Mouse (Mus musculus): ENCODE measurements around the gene Sorcs3. TPM values are rescaled to one million over a fixed set of nuclear protein-coding genes. Genes with fewer than 3 reads are reported as not detected.

The Sorcs3 gene
- polyA plus RNA-seq (2015; fragmentation: Nextera tagmentation; extraction: Ambion mirVana) = 0.06 TPM in 1 of 2 replicates, not detected in the other

DNA sequence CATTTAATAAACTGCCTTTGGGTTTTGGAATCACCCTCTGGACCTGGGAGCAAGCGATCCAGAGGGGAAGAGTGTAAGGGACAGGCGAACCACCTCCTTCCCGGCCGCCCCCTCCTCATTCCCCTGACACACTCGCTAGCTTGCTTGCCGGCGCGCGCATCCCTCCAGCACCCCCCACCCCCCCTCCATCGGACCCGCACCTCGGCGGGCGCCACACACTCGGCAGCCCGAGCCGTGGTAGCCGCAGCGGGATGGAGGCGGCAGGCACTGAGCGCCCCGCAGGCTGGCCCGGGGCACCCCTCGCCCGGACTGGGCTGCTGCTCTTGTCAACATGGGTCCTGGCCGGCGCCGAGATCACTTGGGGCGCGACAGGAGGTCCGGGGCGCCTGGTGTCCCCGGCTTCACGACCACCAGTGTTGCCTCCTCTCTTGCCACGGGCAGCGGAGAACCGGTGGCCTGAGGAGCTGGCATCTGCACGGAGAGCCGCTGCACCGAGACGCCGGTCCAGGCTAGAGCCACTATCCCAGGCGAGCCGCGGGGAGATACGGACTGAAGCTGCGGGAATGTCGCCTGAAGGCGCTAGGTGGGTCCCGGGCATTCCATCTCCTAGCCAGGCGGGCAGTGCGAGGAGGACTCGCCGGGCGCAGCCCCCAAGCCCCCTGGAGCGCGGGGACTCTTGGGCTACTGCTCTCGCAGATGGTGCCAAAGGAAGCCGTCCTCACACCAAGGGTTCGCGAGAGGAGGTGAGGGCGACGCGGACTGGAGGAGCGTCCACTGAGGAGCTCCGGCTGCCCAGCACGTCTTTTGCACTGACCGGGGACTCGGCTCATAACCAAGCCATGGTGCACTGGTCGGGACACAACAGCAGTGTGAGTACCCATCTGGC lies at the start of gene Sorcs3:
TSS of gene Sorcs3 (plus strand) at position 97 of the 886 bp plus-strand sequence.
- 3% methylated on average over 64 of the region's 70 CpGs for WGBS (ENCODE audit: insufficient replicate concordance)
- peaks cover 38% of the 10 kb centered on the region for H3K27me3 ChIP-seq (ENCODE audit: insufficient read depth, low read length)

GRCm38 (mm10) chr19:48165341-48165740 lies 40.5 kb upstream of the Sorcs3 start:
- no peak overlapping the region for H3K4me3 ChIP-seq (ENCODE audit: low read depth, low read length)
- 72% methylated on average over 3 of the region's 3 CpGs for WGBS (ENCODE audit: insufficient replicate concordance)
- H3K36me3 ChIP-seq (replicated peaks; ENCODE audit: insufficient read depth, low read length) = no peaks in the 10 kb centered on the region
- H3K9me3 ChIP-seq (ENCODE audit: low read length) = no peaks in the 10 kb centered on the region
- H3K27ac ChIP-seq (ENCODE audit: low read depth) = no peak overlapping the region
- DNase-seq (no peak), ATAC-seq (no peak)
- TF ChIP-seq CTCF (IDR thresholded peaks at IDR 0.05; ENCODE audit: low read depth) (no peak), EP300 (IDR thresholded peaks at IDR 0.05; ENCODE audit: low read depth) (no peak)
- no peaks in the 10 kb centered on the region for H3K27me3 ChIP-seq (ENCODE audit: insufficient read depth, low read length)
- H3K9ac ChIP-seq (replicated peaks) = no peak overlapping the region
- no peaks in the 10 kb centered on the region for H3K4me1 ChIP-seq (ENCODE audit: insufficient read depth)
- H3K4me2 ChIP-seq (ENCODE audit: low read depth, low read length) = no peak overlapping the region

More for the DNA sequence above, at the start of gene Sorcs3:
- Histone ChIP-seq H3K4me2 (ENCODE audit: low read depth, low read length) (peak within 1 kb of the TSS; percentile 55), H3K9me3 (ENCODE audit: low read length) (no peaks in the 10 kb centered on the region), H3K4me3 (ENCODE audit: low read depth, low read length) (no peak within 1 kb of the TSS), H3K9ac (replicated peaks) (no peak within 1 kb of the TSS), H3K4me1 (ENCODE audit: insufficient read depth) (no peaks in the 10 kb centered on the region), H3K27ac (ENCODE audit: low read depth) (no peak within 1 kb of the TSS), H3K36me3 (replicated peaks; ENCODE audit: insufficient read depth, low read length) (no peaks in the 10 kb centered on the region)
- no peak for TF ChIP-seq EP300 (IDR thresholded peaks at IDR 0.05; ENCODE audit: low read depth)
- TF ChIP-seq CTCF (IDR thresholded peaks at IDR 0.05; ENCODE audit: low read depth) = no peak
- peak; percentile 14 for DNase-seq
- ATAC-seq = no peak

- Histone ChIP-seq H3K27me3 (ENCODE audit: insufficient read depth, low read length) (no peaks in the 10 kb centered on the region), H3K36me3 (replicated peaks; ENCODE audit: insufficient read depth, low read length) (no peaks in the 10 kb centered on the region), H3K4me2 (ENCODE audit: low read depth, low read length) (no peak overlapping the region), H3K27ac (ENCODE audit: low read depth) (no peak overlapping the region), H3K9ac (replicated peaks) (no peak overlapping the region), H3K4me1 (ENCODE audit: insufficient read depth) (no peaks in the 10 kb centered on the region), H3K4me3 (ENCODE audit: low read depth, low read length) (no peak overlapping the region), H3K9me3 (ENCODE audit: low read length) (no peaks in the 10 kb centered on the region)
- no peak for ATAC-seq
- WGBS (ENCODE audit: insufficient replicate concordance) = 54% methylated on average over 1 of the region's 1 CpGs
- no peak for TF ChIP-seq CTCF (IDR thresholded peaks at IDR 0.05; ENCODE audit: low read depth)
- no peak for TF ChIP-seq EP300 (IDR thresholded peaks at IDR 0.05; ENCODE audit: low read depth)
- DNase-seq = no peak
Observed at GRCm38 (mm10) chr19:48167110-48167509, 38.7 kb upstream of the Sorcs3 start.

- ATAC-seq = no peak
- TF ChIP-seq CTCF (IDR thresholded peaks at IDR 0.05; ENCODE audit: low read depth) (no peak), EP300 (IDR thresholded peaks at IDR 0.05; ENCODE audit: low read depth) (no peak)
- DNase-seq = no peak
Observed at GRCm38 (mm10) chr19:48168284-48168683, 37.5 kb upstream of the Sorcs3 start.

DNA sequence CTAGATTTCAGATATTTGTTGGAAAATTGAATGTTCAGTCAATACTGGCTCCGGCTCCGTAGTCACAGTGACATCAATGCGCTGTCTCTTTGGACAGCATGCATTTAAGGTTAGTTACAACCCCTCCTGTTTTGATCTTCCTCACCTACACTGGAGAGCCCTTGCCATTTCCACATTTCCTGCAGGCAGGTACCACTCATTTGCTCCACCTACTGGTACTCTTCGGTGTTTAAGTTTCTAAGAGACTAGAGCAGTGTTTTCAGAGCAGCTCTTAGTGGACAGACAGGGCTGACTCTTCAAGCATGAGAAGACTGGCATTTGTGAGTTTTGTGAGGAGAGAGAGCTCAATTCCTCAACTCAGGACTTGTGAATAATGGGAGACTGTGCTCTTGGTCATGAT lies 31.1 kb upstream of the Sorcs3 start:
- Histone ChIP-seq H3K4me3 (ENCODE audit: low read depth, low read length) (no peak overlapping the region), H3K27ac (ENCODE audit: low read depth) (no peak overlapping the region), H3K4me2 (ENCODE audit: low read depth, low read length) (no peak overlapping the region), H3K9ac (replicated peaks) (no peak overlapping the region), H3K36me3 (replicated peaks; ENCODE audit: insufficient read depth, low read length) (no peaks in the 10 kb centered on the region), H3K4me1 (ENCODE audit: insufficient read depth) (no peaks in the 10 kb centered on the region), H3K9me3 (ENCODE audit: low read length) (no peaks in the 10 kb centered on the region), H3K27me3 (ENCODE audit: insufficient read depth, low read length) (no peaks in the 10 kb centered on the region)
- WGBS (ENCODE audit: insufficient replicate concordance) = 57% methylated on average over 4 of the region's 4 CpGs
- DNase-seq (no peak), ATAC-seq (no peak)
- TF ChIP-seq CTCF (IDR thresholded peaks at IDR 0.05; ENCODE audit: low read depth) (no peak), EP300 (IDR thresholded peaks at IDR 0.05; ENCODE audit: low read depth) (no peak)

More at GRCm38 (mm10) chr19:48168284-48168683, 37.5 kb upstream of the Sorcs3 start:
- H3K9me3 ChIP-seq (ENCODE audit: low read length) = no peaks in the 10 kb centered on the region
- no peak overlapping the region for H3K9ac ChIP-seq (replicated peaks)
- no peak overlapping the region for H3K4me2 ChIP-seq (ENCODE audit: low read depth, low read length)
- no peaks in the 10 kb centered on the region for H3K27me3 ChIP-seq (ENCODE audit: insufficient read depth, low read length)
- H3K27ac ChIP-seq (ENCODE audit: low read depth) = no peak overlapping the region
- H3K4me1 ChIP-seq (ENCODE audit: insufficient read depth) = no peaks in the 10 kb centered on the region
- 44% methylated on average over 5 of the region's 5 CpGs for WGBS (ENCODE audit: insufficient replicate concordance)
- H3K36me3 ChIP-seq (replicated peaks; ENCODE audit: insufficient read depth, low read length) = no peaks in the 10 kb centered on the region
- H3K4me3 ChIP-seq (ENCODE audit: low read depth, low read length) = no peak overlapping the region

DNA sequence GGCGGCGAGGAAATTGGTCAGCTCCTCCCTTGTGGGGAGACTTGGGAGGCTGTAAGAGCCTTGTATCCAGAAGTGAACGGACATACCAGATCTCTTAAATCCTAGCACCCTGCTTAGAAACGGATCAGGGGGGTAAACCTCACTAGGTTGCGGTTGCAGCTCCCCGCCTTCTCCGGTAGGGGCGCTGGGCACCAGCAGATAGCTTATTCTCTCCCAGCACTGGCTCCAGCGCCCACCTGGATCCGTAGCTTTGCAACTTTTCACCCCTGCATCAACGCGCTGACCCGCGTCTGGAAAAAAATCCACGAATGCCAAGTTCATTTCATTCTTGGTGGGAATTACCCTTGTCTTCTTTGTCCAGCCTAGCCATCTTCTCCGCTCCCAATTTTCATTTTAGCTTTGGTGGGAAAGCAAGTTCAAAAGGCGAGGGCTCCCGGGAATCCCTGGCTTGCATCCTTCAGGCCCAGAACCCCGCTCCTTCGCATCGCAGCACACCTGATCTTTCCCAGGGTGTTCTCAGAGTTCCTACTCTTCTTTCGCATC lies 1.8 kb upstream of the Sorcs3 start:
- no peaks in the 10 kb centered on the region for H3K9me3 ChIP-seq (ENCODE audit: low read length)
- no peak overlapping the region for H3K4me3 ChIP-seq (ENCODE audit: low read depth, low read length)
- no peak overlapping the region for H3K27ac ChIP-seq (ENCODE audit: low read depth)
- ATAC-seq (no peak), DNase-seq (peak; percentile 20)
- 5% methylated on average over 20 of the region's 22 CpGs for WGBS (ENCODE audit: insufficient replicate concordance)
- H3K36me3 ChIP-seq (replicated peaks; ENCODE audit: insufficient read depth, low read length) = no peaks in the 10 kb centered on the region
- H3K27me3 ChIP-seq (ENCODE audit: insufficient read depth, low read length) = peaks cover 38% of the 10 kb centered on the region
- TF ChIP-seq CTCF (IDR thresholded peaks at IDR 0.05; ENCODE audit: low read depth) (peak; percentile 56), EP300 (IDR thresholded peaks at IDR 0.05; ENCODE audit: low read depth) (no peak)
- no peaks in the 10 kb centered on the region for H3K4me1 ChIP-seq (ENCODE audit: insufficient read depth)
- H3K9ac ChIP-seq (replicated peaks) = no peak overlapping the region
- no peak overlapping the region for H3K4me2 ChIP-seq (ENCODE audit: low read depth, low read length)
